Mouse (Mus musculus) mouse trophoblast stem cell (cell line): ENCODE data around the gene Mturn.

Source experiments
- in situ Hi-C, 2 experiments: fragments of 300-500 bp; cut with MseI, MboI; formaldehyde crosslinking; loops; 2 replicates in 1 of 2; 3 replicates in 1 of 2; pipeline ENCODE4 v1.15.1; 2025

Mturn gene

GRCm38 (mm10) chr6:54693286-54693685 is 11.9 kb downstream of the Mturn start:
- in situ Hi-C loops: no loop called here

- in situ Hi-C loops: no loop called here
Observed at GRCm38 (mm10) chr6:54698691-54699476, 17.5 kb downstream of the Mturn start.

- in situ Hi-C loops: no loop called here
Observed at GRCm38 (mm10) chr6:54699477-54700056, 18.1 kb downstream of the Mturn start.

GRCm38 (mm10) chr6:54700516-54700915 is 19.1 kb downstream of the Mturn start:
- in situ Hi-C loops: no loop called here

- in situ Hi-C loops: no loop called here
Observed at GRCm38 (mm10) chr6:54701901-54702300, 20.5 kb downstream of the Mturn start.

GRCm38 (mm10) chr6:54703633-54704538 is 22.5 kb downstream of the Mturn start:
- in situ Hi-C loops: no loop called here

GRCm38 (mm10) chr6:54704539-54704845 is 23.1 kb downstream of the Mturn start:
- in situ Hi-C loops: no loop called here

GRCm38 (mm10) chr6:54704847-54705246 is 23.4 kb downstream of the Mturn start:
- in situ Hi-C loops: no loop called here

GRCm38 (mm10) chr6:54705387-54705909 is 24.0 kb downstream of the Mturn start:
- in situ Hi-C loops: no loop called here

GRCm38 (mm10) chr6:54706099-54706498 is 24.7 kb downstream of the Mturn start:
- in situ Hi-C loops: no loop called here

- in situ Hi-C loops: no loop called here
Observed at GRCm38 (mm10) chr6:54706611-54707172, 25.3 kb downstream of the Mturn start.

- in situ Hi-C loops: no loop called here
Observed at GRCm38 (mm10) chr6:54708646-54709045, 27.2 kb downstream of the Mturn start.

- in situ Hi-C loops: no loop called here
Observed at GRCm38 (mm10) chr6:54715697-54716096, 34.3 kb downstream of the Mturn start.

GRCm38 (mm10) chr6:54718779-54719685 is 37.6 kb downstream of the Mturn start:
- in situ Hi-C loops: no loop called here

- in situ Hi-C loops: no loop called here
Observed at GRCm38 (mm10) chr6:54719686-54720310, 38.4 kb downstream of the Mturn start.

GRCm38 (mm10) chr6:54720512-54721251 is 39.3 kb downstream of the Mturn start:
- in situ Hi-C loops: no loop called here

- in situ Hi-C loops: no loop called here
Observed at GRCm38 (mm10) chr6:54721252-54721635, 39.8 kb downstream of the Mturn start.

GRCm38 (mm10) chr6:54726309-54726708 is 44.9 kb downstream of the Mturn start:
- in situ Hi-C loops: no loop called here

GRCm38 (mm10) chr6:54726796-54727195 is 45.4 kb downstream of the Mturn start:
- in situ Hi-C loops: no loop called here

- in situ Hi-C loops: no loop called here
Observed at GRCm38 (mm10) chr6:54727416-54727815, 46.0 kb downstream of the Mturn start.
